Mouse (Mus musculus): ENCODE results near the gene Coro2a. TPM values are rescaled to one million over a fixed set of nuclear protein-coding genes. Genes with fewer than 3 reads are reported as not detected.
"Not testable (repeated sequence)": the region's sequence is repeated elsewhere in the genome, so short reads cannot be mapped to it uniquely, and the experiment has no call there.

The Coro2a gene
- polyA plus RNA-seq, 1 experiment from 2014 or later = 7.0 TPM

GRCm38 (mm10) chr4:46591833-46592520, 10.0 kb downstream of the Coro2a start:
- Histone ChIP-seq H3K9me3 (ENCODE audit: control insufficient read depth, low read length) (no peaks in the 10 kb centered on the region), H3K4me1 (replicated peaks; ENCODE audit: control insufficient read depth, insufficient read depth, low read length) (no peaks in the 10 kb centered on the region), H3K4me2 (replicated peaks) (no peak overlapping the region), H3K27me3 (ENCODE audit: control insufficient read depth, insufficient read depth, low read length) (no peaks in the 10 kb centered on the region), H3K4me3 (replicated peaks; ENCODE audit: low read length) (no peak overlapping the region), H3K36me3 (replicated peaks; ENCODE audit: control insufficient read depth, insufficient read depth) (no peaks in the 10 kb centered on the region), H3K27ac (no peak overlapping the region), H3K9ac (no peak overlapping the region)
- DNase-seq (ENCODE audit: low spot score) = no peak
- ATAC-seq (ENCODE audit: low FRiP score) = no peak
- WGBS = 92% methylated on average over 9 of the region's 9 CpGs

GRCm38 (mm10) chr4:46590810-46591209, 11.2 kb downstream of the Coro2a start:
- Histone ChIP-seq H3K4me3 (replicated peaks; ENCODE audit: low read length) (no peak overlapping the region), H3K9ac (no peak overlapping the region), H3K9me3 (ENCODE audit: control insufficient read depth, low read length) (no peaks in the 10 kb centered on the region), H3K4me2 (replicated peaks) (no peak overlapping the region), H3K4me1 (replicated peaks; ENCODE audit: control insufficient read depth, insufficient read depth, low read length) (no peaks in the 10 kb centered on the region), H3K36me3 (replicated peaks; ENCODE audit: control insufficient read depth, insufficient read depth) (no peaks in the 10 kb centered on the region), H3K27ac (no peak overlapping the region), H3K27me3 (ENCODE audit: control insufficient read depth, insufficient read depth, low read length) (no peaks in the 10 kb centered on the region)
- WGBS = 80% methylated on average over 4 of the region's 4 CpGs
- ATAC-seq (ENCODE audit: low FRiP score) (no peak), DNase-seq (ENCODE audit: low spot score) (no peak)

GRCm38 (mm10) chr4:46589946-46590684, 11.9 kb downstream of the Coro2a start:
- no peak for ATAC-seq (ENCODE audit: low FRiP score)
- no peak overlapping the region for H3K9ac ChIP-seq
- WGBS = 78% methylated on average over 5 of the region's 5 CpGs

GRCm38 (mm10) chr4:46589151-46589550, 12.9 kb downstream of the Coro2a start:
- H3K4me2 ChIP-seq (replicated peaks) = no peak overlapping the region
- H3K9me3 ChIP-seq (ENCODE audit: control insufficient read depth, low read length) = no peaks in the 10 kb centered on the region
- H3K36me3 ChIP-seq (replicated peaks; ENCODE audit: control insufficient read depth, insufficient read depth) = no peaks in the 10 kb centered on the region
- ATAC-seq (ENCODE audit: low FRiP score) = no peak
- no peak overlapping the region for H3K4me3 ChIP-seq (replicated peaks; ENCODE audit: low read length)
- H3K9ac ChIP-seq = no peak overlapping the region
- H3K27me3 ChIP-seq (ENCODE audit: control insufficient read depth, insufficient read depth, low read length) = no peaks in the 10 kb centered on the region
- no peaks in the 10 kb centered on the region for H3K4me1 ChIP-seq (replicated peaks; ENCODE audit: control insufficient read depth, insufficient read depth, low read length)
- H3K27ac ChIP-seq = no peak overlapping the region
- no peak for DNase-seq (ENCODE audit: low spot score)
- WGBS = 88% methylated on average over 8 of the region's 8 CpGs

More at GRCm38 (mm10) chr4:46589946-46590684, 11.9 kb downstream of the Coro2a start:
- H3K9me3 ChIP-seq (ENCODE audit: control insufficient read depth, low read length) = no peaks in the 10 kb centered on the region
- no peaks in the 10 kb centered on the region for H3K4me1 ChIP-seq (replicated peaks; ENCODE audit: control insufficient read depth, insufficient read depth, low read length)
- no peak overlapping the region for H3K27ac ChIP-seq
- no peak overlapping the region for H3K4me3 ChIP-seq (replicated peaks; ENCODE audit: low read length)
- H3K4me2 ChIP-seq (replicated peaks) = no peak overlapping the region
- H3K27me3 ChIP-seq (ENCODE audit: control insufficient read depth, insufficient read depth, low read length) = no peaks in the 10 kb centered on the region
- no peak for DNase-seq (ENCODE audit: low spot score)
- H3K36me3 ChIP-seq (replicated peaks; ENCODE audit: control insufficient read depth, insufficient read depth) = no peaks in the 10 kb centered on the region

- WGBS = 58% methylated on average over 4 of the region's 4 CpGs
- H3K4me2 ChIP-seq (replicated peaks) = no peak overlapping the region
- 0 out of 2 replicates have a peak, but pooled peaks cover 2% of the 10 kb centered on the region for H3K9me3 ChIP-seq (ENCODE audit: control insufficient read depth, low read length)
- H3K36me3 ChIP-seq (replicated peaks; ENCODE audit: control insufficient read depth, insufficient read depth) = no peaks in the 10 kb centered on the region
- no peak for DNase-seq (ENCODE audit: low spot score)
- ATAC-seq (ENCODE audit: low FRiP score) = no peak
- no peak overlapping the region for H3K4me3 ChIP-seq (replicated peaks; ENCODE audit: low read length)
- H3K27ac ChIP-seq = no peak overlapping the region
- no peaks in the 10 kb centered on the region for H3K27me3 ChIP-seq (ENCODE audit: control insufficient read depth, insufficient read depth, low read length)
- no peaks in the 10 kb centered on the region for H3K4me1 ChIP-seq (replicated peaks; ENCODE audit: control insufficient read depth, insufficient read depth, low read length)
- no peak overlapping the region for H3K9ac ChIP-seq
Measured at GRCm38 (mm10) chr4:46586473-46586872, 15.5 kb downstream of the Coro2a start.

GRCm38 (mm10) chr4:46585811-46586190, 16.2 kb downstream of the Coro2a start:
- Histone ChIP-seq H3K4me1 (replicated peaks; ENCODE audit: control insufficient read depth, insufficient read depth, low read length) (no peaks in the 10 kb centered on the region), H3K4me3 (replicated peaks; ENCODE audit: low read length) (no peak overlapping the region), H3K36me3 (replicated peaks; ENCODE audit: control insufficient read depth, insufficient read depth) (no peaks in the 10 kb centered on the region), H3K4me2 (replicated peaks) (no peak overlapping the region), H3K27ac (no peak overlapping the region), H3K27me3 (ENCODE audit: control insufficient read depth, insufficient read depth, low read length) (no peaks in the 10 kb centered on the region), H3K9ac (no peak overlapping the region), H3K9me3 (ENCODE audit: control insufficient read depth, low read length) (peaks cover 4% of the 10 kb centered on the region; the same call in 1 of the 2 replicates)
- 81% methylated on average over 8 of the region's 8 CpGs for WGBS
- DNase-seq (ENCODE audit: low spot score) (no peak), ATAC-seq (ENCODE audit: low FRiP score) (no peak)

- Histone ChIP-seq H3K4me1 (replicated peaks; ENCODE audit: control insufficient read depth, insufficient read depth, low read length) (no peaks in the 10 kb centered on the region), H3K4me2 (replicated peaks) (no peak overlapping the region), H3K27me3 (ENCODE audit: control insufficient read depth, insufficient read depth, low read length) (no peaks in the 10 kb centered on the region), H3K36me3 (replicated peaks; ENCODE audit: control insufficient read depth, insufficient read depth) (no peaks in the 10 kb centered on the region), H3K4me3 (replicated peaks; ENCODE audit: low read length) (no peak overlapping the region), H3K27ac (no peak overlapping the region), H3K9ac (no peak overlapping the region), H3K9me3 (ENCODE audit: control insufficient read depth, low read length) (peaks cover 8% of the 10 kb centered on the region; the same call in 1 of the 2 replicates)
- 76% methylated on average over 13 of the region's 13 CpGs for WGBS
- DNase-seq (ENCODE audit: low spot score) = no peak
- ATAC-seq (ENCODE audit: low FRiP score) = no peak
Measured at GRCm38 (mm10) chr4:46585041-46585810, 16.8 kb downstream of the Coro2a start.

GRCm38 (mm10) chr4:46584536-46584935, 17.5 kb downstream of the Coro2a start:
- not testable (repeated sequence) for H3K4me3 ChIP-seq (replicated peaks; ENCODE audit: low read length)
- 81% methylated on average over 3 of the region's 3 CpGs for WGBS

GRCm38 (mm10) chr4:46584084-46584483, 17.9 kb downstream of the Coro2a start:
- ATAC-seq (ENCODE audit: low FRiP score); H3K27me3 ChIP-seq (ENCODE audit: control insufficient read depth, insufficient read depth, low read length); H3K9me3 ChIP-seq (ENCODE audit: control insufficient read depth, low read length); H3K36me3 ChIP-seq (replicated peaks; ENCODE audit: control insufficient read depth, insufficient read depth); H3K27ac ChIP-seq; H3K4me1 ChIP-seq (replicated peaks; ENCODE audit: control insufficient read depth, insufficient read depth, low read length); H3K9ac ChIP-seq; H3K4me2 ChIP-seq (replicated peaks); DNase-seq (ENCODE audit: low spot score); H3K4me3 ChIP-seq (replicated peaks; ENCODE audit: low read length): not testable (repeated sequence)
- WGBS = 100% methylated on average over 2 of the region's 6 CpGs

More at GRCm38 (mm10) chr4:46584536-46584935, 17.5 kb downstream of the Coro2a start:
- H3K9me3 ChIP-seq (ENCODE audit: control insufficient read depth, low read length); ATAC-seq (ENCODE audit: low FRiP score); DNase-seq (ENCODE audit: low spot score); H3K36me3 ChIP-seq (replicated peaks; ENCODE audit: control insufficient read depth, insufficient read depth); H3K27me3 ChIP-seq (ENCODE audit: control insufficient read depth, insufficient read depth, low read length); H3K27ac ChIP-seq; H3K9ac ChIP-seq; H3K4me2 ChIP-seq (replicated peaks); H3K4me1 ChIP-seq (replicated peaks; ENCODE audit: control insufficient read depth, insufficient read depth, low read length): not testable (repeated sequence)

Data from hindbrain, embryonic 14.5 days (tissue).